Mouse (Mus musculus) kidney, postnatal 4 days (tissue): ENCODE results near the gene Sos2.

ENCODE experiments used
- DNase-seq, 2 experiments: peaks; one replicate each; pipeline ENCODE4 v3.0.0; 2021; ENCODE audit warnings: mixed read lengths in 2 of 2

The Sos2 gene

DNA sequence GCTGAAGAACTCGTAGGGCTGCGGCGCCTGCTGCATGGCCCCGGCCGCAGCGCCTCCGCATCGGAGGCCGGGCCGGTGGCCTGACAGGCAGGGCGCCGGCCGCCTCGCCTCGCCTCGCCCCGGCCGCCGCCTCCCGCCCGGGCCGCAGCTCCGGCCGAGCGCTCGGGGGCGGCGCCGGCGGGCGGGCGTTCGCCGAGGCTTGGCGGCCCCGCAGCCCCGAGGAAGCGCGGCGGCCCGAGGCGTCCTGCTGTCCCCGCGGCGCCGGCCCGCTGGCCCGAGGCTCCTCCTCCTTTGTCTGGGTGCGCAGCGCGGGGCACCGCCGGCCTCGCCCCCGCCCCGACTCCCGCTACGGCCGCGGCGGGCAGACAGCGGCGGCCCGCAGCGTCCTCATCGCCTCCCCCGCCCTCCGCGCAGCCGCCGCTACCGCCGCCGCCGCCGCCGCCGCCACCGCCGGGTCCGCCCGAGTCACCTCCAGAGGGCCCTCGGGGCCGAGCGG, at the start of gene Sos2:
Gene Sos2 (minus strand): TSS at position 287 of the 496 bp plus-strand sequence.
- DNase-seq = peak; percentile 72 to 79

DNA sequence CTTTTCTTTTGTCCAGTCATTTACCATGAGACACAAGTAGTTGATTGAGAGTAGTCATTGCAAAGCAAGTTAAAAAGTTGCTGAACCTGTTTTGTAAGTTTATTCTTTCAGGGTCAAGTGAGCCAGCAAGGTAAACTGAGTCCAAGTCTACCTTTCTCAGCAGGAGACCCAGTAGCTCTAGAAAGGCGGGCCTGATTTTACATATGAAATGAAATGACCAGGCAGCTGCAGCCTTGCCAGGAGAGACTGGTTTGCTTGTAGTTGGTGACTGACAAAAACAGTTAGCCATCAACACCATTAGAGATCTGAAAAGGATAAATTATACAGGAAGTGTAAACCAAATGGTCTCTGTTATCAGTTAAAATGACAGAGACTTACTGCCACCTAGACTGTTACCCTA, 48.7 kb upstream of the Sos2 start:
- DNase-seq = no peak

DNA sequence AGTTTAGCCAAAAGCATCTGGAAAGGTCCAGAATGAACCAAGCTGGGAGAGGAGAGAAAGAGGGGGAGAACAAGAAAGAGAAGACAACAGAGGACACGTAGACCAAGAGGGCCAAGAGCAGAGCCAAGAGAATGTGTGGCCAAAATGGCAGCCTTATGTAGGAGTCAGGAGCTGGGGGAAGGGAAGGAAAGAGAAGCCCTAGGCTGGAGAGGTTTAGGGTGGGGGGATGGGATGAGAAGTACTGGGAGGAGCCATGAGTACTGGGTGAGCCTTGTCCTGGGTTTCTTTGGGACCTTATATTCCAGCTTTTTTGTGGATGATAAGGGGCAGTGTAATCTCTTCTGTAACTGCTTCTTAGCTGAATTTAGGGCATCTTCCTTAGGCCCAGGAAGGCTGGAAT, 47.6 kb upstream of the Sos2 start:
- no peak for DNase-seq

DNA sequence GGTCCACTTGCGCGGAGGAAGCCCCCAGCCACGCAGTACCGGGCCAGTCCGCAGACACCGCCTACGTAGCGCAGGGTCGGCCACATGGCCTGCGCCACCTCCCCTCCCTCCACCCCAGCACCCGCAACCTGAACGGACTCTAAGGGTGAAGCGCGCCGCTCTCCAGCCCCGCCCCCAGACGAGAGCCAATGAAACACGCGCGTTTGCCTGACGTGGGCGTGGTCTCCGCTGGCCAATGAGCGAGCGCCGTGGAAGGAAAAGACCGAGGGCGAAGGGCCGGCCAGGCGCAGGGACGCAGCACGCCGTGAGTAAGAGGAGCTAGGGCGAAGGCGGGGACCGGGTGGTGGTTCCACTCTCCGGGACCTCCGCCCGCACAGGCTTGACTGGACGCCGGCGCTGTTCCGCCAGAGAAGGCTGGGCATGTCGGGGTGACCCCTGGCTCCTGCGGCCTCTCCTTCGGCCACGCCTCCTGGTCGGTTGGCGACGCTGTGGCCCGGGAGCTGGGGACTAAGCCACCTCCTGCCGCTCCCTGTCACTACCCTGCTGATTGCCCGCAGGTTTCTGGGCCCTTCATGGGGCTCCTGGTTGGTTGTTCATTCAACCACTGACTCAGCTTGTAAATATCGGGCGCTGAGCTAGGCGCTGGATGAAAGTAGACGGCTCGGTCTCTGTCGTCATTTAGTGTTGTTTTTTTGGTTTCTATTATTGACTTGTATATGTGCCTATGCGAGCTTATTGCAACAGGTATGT, 43.2 kb upstream of the Sos2 start, which contains the start of the genes L2hgdh and Atp5s:
Gene L2hgdh (minus strand): TSS at position 163 of the 750 bp plus-strand sequence.
Gene Atp5s (plus strand): TSS at position 240 of the 750 bp plus-strand sequence.
- peak; percentile 97 to 99 for DNase-seq

DNA sequence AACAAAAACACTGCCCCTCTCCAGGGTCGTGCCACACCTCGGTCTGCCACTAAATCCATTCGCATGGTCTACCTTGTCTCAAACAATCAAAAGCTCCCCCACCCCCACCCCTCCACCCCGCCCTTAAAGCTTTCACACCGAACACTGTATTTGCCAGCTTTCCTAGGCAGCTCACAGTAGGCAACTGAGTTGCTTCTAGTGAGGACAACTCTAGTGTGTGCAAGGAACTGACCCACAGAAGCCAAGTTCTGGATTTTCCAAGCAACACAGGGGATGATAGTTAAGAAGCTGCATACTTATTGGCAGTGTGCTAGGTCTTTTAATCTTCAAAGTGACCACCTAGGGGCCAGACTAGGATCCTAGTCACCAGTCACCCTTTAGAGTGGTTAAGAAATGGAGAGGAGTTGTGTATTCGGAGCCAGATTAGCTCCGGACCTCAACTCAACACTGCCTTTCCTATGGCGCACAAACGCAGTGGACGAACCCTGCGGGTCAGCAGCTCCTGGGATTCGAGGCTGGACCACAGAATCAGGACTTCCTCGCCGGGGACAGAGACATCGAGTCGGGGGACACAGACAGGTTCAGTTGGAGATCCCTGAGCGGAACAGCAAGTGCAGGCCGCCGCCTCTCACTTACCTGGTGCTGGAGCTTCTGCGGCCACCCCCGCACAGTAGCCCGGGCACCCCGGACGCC, 42.5 kb upstream of the Sos2 start:
- DNase-seq = no peak

DNA sequence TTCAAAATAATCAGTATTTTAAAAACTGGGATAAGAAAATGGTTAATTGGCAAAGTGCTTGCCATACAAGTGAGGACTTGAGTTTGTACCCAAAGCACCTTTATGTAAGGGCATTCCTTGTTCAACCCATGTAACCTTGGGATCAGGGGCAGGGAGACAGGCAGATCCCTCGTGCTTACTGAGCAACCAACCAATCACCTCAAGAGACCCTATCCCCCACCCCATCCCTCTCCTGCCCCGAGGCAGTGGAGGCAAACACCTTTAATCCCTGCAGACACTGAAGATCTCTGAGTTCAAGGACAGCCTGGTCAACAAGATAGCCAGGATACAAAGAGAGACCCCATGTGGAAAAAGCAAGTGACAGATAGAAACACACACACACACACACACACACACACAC, 41.7 kb upstream of the Sos2 start:
- DNase-seq = no peak

DNA sequence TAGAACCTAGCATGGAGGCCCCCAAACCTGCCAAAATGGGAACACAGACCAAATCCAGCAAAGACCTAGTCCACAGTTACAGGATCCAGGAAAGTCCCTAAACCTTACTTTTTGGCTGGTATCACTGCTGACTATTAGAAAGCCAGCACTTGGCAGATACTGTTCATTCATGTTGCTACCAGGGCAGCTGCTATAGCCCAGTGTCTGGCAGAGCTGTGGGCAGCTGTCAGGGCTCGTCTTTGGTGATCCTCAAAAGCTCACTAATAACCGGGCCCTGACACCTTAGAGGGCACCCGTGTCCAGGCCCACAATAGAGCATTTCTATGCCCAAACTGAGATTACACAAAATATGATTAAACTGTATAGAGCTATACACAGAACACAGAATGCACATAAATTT, 41.2 kb upstream of the Sos2 start:
- no peak for DNase-seq

DNA sequence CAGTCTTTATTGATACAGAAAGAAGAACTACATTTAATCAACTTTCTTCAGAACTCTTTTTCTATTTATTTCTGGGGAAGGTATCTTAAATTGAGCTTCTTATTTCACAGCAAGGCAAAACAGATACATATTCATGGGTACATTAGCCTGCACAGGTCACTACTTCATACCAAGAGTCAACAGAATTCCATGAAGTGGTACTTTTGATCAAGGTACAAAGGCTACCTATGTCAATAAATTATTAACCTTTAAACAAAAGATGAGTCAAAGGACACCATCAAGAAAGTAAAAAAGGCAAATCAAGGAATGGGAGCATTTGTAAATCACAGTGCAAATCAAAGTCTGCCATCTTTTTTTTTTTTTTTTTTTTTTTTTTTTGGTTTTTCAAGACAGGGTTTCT, 32.0 kb upstream of the Sos2 start:
- no peak for DNase-seq

DNA sequence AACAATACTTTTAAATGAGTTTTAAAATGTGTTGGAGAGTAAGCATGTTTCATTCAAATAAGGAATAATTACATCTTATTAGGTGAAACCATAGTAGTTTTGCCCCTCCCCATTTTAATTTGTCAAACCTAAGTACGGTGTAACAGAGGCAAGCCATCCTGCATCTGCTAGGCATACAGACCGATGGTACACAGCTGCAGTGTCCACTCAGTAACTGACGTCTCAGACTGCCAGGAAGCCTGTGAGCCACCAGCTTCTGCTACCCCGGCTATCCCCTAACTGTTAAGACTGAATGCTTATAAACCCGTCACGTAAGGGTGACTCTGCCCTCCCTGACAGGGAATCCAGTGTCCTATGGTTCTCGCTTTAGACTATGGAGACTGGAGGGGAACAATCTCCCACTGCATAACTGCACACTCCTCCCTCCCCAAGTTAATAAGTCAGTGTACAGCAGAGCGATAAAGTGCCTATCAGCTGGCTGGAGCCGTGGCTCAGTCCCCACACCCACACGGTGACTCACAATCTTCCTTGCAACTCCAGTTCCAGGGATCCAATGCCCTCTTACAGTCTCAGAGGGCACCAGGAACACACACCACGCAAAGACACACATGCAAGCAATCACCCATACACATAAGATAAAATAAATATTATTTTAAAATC, 23.3 kb upstream of the Sos2 start:
- DNase-seq = peak in 1 of 2 experiments; percentile 21

DNA sequence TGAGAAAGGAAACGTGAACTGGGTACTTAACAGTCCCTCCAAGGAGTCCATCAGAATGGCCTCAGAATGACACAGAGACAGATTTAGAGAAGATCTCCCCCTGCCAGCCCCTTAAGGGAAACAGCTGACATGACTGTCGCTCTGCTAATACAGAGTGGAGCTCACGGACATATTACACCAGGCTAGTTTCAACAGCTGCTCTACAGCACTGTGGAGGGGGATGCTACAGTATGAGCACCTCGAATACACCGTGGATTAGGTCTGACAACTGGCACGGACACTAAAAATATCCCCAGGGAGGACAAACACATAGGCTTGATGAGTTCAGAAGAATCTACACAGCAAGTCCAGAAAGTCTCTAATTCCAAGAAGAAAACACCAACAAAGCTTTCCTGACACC, 16.7 kb upstream of the Sos2 start:
- DNase-seq = no peak

DNA sequence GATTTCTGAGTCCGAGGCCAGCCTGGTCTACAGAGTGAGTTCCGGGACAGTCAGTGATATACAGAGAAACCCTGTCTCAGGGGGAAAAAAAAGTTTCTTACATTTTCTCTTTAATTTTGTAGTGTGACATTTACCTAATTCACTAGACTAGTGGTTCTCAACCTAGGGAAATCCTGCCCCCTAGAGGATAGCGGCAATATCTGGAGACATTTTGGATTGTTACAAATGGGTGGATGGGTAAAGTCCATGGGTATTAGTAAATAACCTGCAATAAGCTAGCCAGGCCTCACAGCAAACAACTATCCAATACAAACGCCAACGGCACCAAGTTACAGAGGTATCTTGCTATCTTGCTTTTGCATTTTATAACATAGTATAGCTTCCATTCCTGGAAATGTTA, 15.1 kb upstream of the Sos2 start:
- DNase-seq = peak; percentile 38 to 55

DNA sequence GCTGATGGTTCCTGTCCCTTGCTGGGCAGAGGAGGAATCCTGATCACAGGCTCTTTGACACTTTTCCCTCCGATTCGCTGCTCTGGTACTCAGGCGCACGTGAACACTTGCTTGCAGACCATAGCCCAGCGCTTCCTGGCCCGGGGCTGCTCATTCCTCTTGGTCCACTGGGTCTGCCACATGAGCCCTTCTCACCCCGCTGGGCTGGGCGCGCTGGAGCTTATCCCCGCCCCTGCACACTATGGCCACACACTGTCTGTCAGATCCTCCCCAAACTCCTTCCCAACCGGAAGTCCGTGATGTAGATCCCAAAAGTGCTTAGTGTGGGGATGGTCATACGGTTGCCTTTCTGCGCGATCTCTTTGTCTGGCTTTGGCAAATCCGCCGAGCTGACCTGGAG, 11.8 kb upstream of the Sos2 start:
- DNase-seq = peak in 1 of 2 experiments; percentile 8

DNA sequence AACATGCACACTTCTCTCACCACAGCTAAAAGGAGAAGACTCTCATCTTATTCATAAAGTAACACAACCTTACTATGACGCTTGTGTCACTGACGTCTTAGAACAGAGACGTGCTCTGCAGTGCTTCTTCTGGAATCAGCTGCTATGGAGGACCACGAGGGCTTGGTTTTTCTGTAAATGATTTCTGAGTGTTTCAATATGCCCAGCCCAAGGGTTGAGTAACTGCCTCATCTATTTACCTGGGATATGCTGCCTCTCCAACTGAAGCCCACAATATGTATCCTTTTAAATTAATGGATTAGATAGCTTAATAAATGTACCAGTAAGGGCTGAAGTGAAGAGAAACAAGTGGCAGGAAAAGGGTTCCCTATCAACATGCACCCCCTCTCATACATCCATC, 9.1 kb upstream of the Sos2 start:
- DNase-seq = no peak

DNA sequence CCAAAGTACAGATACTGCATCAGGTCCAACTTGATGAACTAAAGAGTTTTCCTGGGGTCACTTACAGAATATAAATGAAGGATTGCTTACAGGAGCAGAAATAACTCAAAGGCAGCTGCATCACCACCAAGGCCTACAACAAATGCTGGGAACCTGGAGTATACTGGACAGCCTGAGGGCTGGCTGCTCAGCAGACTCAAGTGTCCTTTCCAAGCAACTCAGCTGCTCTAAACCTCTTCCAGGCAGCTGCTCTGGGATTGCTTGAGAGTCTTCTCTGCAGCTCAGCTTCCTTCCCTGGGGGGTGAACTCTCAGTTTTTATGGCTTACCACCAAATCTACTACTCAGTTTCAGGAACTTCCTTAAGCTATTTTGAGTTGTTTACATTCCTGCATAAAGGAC, 7.4 kb upstream of the Sos2 start:
- no peak for DNase-seq

DNA sequence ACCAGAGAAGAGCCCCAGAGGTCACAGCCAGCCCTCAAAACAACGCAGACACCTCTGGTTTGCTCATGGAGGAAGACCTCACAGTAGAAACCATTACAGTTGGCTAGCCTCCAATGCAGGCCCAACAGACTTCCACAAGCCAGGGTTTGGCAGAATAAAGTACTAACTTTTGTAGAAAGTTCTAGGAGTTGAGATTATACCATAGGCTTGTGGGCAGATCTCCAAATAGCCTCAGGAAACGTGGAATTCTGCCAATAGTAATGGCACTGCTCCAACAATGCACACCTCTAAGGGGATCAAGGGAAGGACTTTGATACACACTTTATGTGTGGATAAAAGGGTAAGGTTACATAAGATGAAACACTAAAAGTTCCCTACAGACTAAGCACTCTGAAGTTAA, 6.7 kb upstream of the Sos2 start:
- peak; percentile 39 to 41 for DNase-seq

DNA sequence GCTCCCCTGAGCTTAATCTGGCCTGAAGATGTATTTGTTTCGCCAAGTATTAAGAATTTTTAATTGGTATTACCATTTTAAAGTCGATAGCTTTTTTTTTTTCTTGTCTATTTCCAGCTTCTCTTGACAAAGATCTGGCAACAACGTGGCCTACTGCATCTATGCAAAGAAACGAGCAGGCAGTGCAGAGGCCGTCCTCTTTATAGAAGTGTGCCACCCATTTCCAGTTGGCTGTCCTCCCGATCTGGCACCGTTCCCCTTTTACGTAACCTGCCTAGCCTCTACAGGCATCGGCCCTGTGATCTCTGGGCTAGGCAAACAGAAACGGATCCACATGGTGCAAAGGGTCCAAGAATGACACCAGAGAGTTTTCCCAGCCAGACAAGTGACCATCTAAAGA, 1.9 kb upstream of the Sos2 start:
- DNase-seq = peak; percentile 64 to 77

DNA sequence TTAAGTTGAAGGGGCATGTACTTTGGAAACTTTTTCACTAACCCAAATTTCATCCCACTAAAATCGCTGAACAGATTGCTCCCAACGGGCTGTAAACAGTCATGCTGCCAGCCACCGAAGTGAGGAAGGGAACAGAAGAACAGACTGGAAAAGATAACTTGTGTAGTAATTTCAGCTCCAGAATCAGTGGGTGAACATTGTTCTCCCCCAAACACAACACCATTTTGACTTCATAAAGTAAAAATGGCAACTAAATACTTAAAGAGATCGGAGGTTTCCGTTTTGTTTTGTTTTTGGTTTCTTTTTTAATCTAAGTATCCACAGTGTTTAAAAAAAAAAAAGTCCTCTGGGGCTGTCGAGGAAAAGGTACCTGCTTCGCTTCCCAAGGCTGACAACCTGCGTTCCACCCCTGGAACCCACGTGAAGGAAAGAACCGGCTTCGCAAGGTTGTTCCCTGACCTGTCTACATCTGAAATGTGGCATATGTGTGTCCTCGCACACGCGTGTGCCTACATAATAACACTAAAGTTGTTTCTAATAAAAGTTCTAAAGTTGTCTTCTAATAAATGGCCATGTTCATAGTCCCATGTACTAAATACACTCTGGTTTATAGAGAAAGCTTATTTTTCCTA, 1.3 kb upstream of the Sos2 start:
- no peak for DNase-seq

DNA sequence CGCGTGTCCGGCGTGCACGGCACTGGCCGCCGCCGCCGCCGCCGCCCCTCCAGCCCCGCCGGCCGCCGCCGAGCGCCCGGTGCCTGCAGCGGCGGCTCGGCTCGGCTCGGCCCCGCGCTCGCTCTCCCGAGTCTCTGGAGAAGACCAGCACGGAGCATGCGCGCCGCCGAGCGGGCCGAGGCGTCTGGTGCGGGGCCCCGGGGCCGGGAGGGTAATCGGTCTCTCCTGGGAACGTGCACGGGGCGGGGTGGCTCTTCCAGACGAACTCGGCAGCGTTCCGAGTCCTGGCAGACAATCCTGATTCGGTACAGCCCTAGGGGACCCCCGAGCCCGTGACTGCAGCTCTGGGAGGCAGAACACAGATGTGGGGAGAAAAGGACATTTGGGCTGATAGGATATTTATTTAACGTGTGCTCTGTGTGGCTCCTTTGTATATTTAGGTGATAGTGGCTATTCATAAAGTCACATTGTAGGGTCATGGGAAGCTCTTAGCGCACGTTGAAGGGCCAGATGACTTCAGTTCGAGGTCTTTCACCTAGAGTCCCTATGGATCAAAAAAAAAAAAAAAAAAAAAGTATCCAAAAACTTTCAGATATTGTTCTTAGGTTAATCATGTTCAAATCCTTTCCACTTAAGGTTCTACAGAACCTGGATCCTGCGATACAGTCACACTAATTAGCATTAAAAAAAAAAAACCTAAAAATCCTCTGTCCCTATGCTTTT, 574 bp upstream of the Sos2 start:
- peak; percentile 87 to 92 for DNase-seq

DNA sequence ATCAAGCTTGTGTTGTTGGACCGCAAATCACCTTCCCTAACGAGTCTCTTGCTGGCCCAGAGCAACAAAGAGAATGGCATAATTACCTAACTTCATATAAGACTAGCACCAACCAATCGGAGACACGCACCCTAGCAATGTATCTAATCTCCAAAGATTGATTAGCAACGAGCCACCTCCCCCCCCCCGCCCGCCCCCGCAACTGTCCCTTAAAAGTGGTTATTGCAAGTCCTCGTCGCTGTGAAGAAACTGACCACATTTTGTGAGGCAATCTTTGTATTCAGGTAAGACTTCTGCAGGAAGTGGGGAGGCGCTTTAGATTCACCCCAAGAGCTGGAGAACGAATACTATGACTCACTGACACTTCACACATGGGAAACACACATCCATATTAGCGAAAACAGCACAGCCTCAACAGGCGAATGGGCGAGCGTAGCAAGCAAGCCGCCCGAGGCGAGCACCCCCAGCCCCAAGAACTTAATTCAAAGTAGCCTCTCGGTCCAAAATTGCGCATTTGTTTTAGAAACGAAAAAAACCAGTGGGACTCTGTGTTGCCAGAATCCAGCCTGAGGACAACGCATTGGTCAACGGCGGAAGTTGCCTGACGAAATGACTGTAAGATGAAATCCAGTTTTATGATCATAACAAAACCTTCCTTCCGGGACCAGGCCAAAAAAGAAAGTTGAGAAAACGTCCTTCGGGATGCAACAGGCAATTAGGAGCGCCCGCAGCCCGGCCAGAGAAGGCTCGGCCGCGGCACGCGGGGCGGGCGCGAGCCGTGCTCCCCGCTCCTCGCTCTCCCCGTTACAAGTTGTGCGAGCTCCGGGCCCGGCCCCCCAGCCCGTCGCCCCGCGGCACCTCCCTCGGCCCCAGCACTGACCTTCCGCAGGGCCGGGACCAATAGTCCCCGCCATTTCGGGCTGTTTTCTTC, 752 bp downstream of the Sos2 start:
- peak; percentile 50 to 67 for DNase-seq

DNA sequence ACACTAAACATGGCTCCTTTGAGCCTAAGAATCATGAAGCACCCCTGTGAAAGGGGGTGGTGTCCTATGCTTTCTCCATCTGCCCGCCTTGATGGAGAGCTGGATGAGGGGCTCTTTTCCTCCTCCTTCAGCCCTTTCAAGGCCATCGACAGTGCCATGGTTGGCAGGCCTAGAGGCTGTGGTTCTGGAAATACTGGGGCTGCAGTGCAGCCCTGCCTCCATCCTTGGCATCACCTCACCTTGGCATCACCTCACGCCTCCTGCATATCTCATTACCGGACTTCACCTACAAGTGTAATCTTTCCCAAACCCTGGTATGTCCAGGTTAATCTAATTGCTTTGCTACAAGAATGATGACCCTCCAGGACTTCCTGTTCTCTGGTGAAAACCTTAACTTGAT, 5.5 kb downstream of the Sos2 start:
- no peak for DNase-seq
